Comparison of ENCODE assay signal across 9 mouse cellular contexts in the genomic region with DNA sequence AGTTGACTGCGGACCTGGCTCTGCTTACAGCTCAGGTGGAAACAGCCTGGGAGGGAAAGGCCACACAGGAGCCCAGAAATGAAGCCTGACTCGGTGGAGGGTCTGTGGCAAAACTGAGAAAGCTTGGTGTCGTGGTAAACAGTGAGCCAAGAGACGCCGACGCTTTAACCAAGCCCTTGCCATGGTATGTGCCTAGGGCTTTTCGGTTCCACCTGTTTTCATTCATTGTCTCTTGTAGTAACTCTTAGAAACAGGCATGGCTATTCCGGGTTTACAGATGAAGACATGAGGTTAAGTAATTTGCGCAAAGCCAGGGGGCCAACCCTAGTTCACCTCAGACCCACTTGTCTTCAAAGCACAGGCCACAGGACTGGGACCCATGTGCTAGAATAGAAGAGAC. TPM values are rescaled to one million over a fixed set of nuclear protein-coding genes. Genes with fewer than 3 reads are reported as not detected.
DNase-seq lines count a peak whose midpoint lies in the region; ATAC-seq and TF ChIP-seq lines count a peak whose summit lies in the region.
"Had no signal": no experiment of that assay in that cellular context is flagged by ENCODE, and none has a peak within 500 bp of the region (broad histone marks: within the 10 kb centered on the region; RNA-seq: fewer than 3 reads in every experiment).

No protein-coding gene starts in this region.

- no peaks in the 10 kb centered on the region for H3K9me3 ChIP-seq in CH12.LX (replicated peaks; ENCODE audit: low read length)
- H3K9me3 ChIP-seq in forebrain, postnatal 0 days (ENCODE audit: low read length) = no peaks in the 10 kb centered on the region
- no peaks in the 10 kb centered on the region for H3K9me3 ChIP-seq in liver, embryonic 16.5 days (replicated peaks; ENCODE audit: control insufficient read depth, low read length)

- no peak for TF ChIP-seq POLR2A in heart, adult 2 months (IDR thresholded peaks at IDR 0.05; ENCODE audit: insufficient read depth, low read depth, low read length)
- TF ChIP-seq POLR2A in CH12.LX (IDR thresholded peaks at IDR 0.05; ENCODE audit: low read depth, low read length) = no peak

- 59% methylated on average over 9 of the region's 9 CpGs for WGBS in heart, adult 2 months
- WGBS in forebrain, postnatal 0 days = 54% methylated on average over 9 of the region's 9 CpGs
- 24% methylated on average over 9 of the region's 9 CpGs for WGBS in liver, embryonic 16.5 days (ENCODE audit: insufficient replicate concordance)

- in situ Hi-C loops in CH12.LX (cut with MboI; ENCODE audit: low pct_ligation_motif_present, low pct_unique_long_range_greater_than_20kb, low sequenced_read_pairs) = no loop called here

- H3K4me3 ChIP-seq in heart, adult 2 months = peak overlapping the region; percentile 86
- peak overlapping the region; percentile 77 to 88 (median 80) for H3K4me3 ChIP-seq in CH12.LX (replicated peaks in 1 of 3; ENCODE audit: low read depth in 2 of 3, low read length in 2 of 3, poor library complexity in 1 of 3)
- H3K4me3 ChIP-seq in forebrain, postnatal 0 days (ENCODE audit: low read depth, low read length) = peak overlapping the region; percentile 71; the same call in 1 of the 2 replicates
- peak overlapping the region; percentile 96 for H3K4me3 ChIP-seq in liver, embryonic 16.5 days (ENCODE audit: low read depth, low read length)

- DNase-seq in heart, adult 2 months = no peak
- no peak for DNase-seq in heart, postnatal 14 days
- DNase-seq in CH12.LX (ENCODE audit: extremely low read depth) = no peak
- no peak for DNase-seq in forebrain, postnatal 0 days
- DNase-seq in B cell, adult 2 months = no peak
- no peak for DNase-seq in Muller cell, postnatal 12 days (ENCODE audit: inconsistent ontology term)
- DNase-seq: lung, postnatal 10 days had no signal

- no peaks in the 10 kb centered on the region for H3K36me3 ChIP-seq in heart, adult 2 months (ENCODE audit: control insufficient read depth, insufficient read depth, low read length)
- H3K36me3 ChIP-seq in CH12.LX (replicated peaks in 1 of 2; ENCODE audit: control insufficient read depth in 1 of 2, insufficient read depth in 1 of 2, low read length in 1 of 2) = peaks cover 0 to 4% of the 10 kb centered on the region in 2 experiments
- no peaks in the 10 kb centered on the region for H3K36me3 ChIP-seq in forebrain, postnatal 0 days (ENCODE audit: insufficient read depth)
- no peaks in the 10 kb centered on the region; the same call in 1 of the 2 replicates for H3K36me3 ChIP-seq in liver, embryonic 16.5 days (ENCODE audit: control insufficient read depth, insufficient read depth)

- TF ChIP-seq CTCF in heart, adult 2 months (IDR thresholded peaks at IDR 0.05) = no peak
- no peak for TF ChIP-seq CTCF in CH12.LX (conservative IDR thresholded peaks at IDR 0.05 in 1 of 2, IDR thresholded peaks at IDR 0.05 in 1 of 2; ENCODE audit: low read depth in 2 of 2, low read length in 2 of 2)
- no peak for TF ChIP-seq CTCF in forebrain, postnatal 0 days (IDR thresholded peaks at IDR 0.05; ENCODE audit: low read depth)

- no peak for TF ChIP-seq RAD21 in CH12.LX (IDR thresholded peaks at IDR 0.05; ENCODE audit: low read depth, low read length)

- H3K4me2 ChIP-seq in CH12.LX (ENCODE audit: insufficient read depth, low read depth, poor library complexity, severe bottlenecking) = peak overlapping the region; percentile 69
- peak overlapping the region; percentile 95 for H3K4me2 ChIP-seq in forebrain, postnatal 0 days (ENCODE audit: low read depth)
- H3K4me2 ChIP-seq in liver, embryonic 16.5 days (ENCODE audit: low read depth, low read length) = peak overlapping the region; percentile 98

- H3K79me2 ChIP-seq in heart, adult 2 months (replicated peaks; ENCODE audit: control insufficient read depth, insufficient read depth, low read length) = peaks cover 2% of the 10 kb centered on the region; the same call in 1 of the 2 replicates
- no peaks in the 10 kb centered on the region for H3K79me2 ChIP-seq in CH12.LX (replicated peaks; ENCODE audit: control insufficient read depth, extremely low read depth, insufficient read depth, poor library complexity, severe bottlenecking)

- no peaks in the 10 kb centered on the region for H3K27me3 ChIP-seq in heart, adult 2 months (ENCODE audit: control insufficient read depth, insufficient read depth, low read length)
- no peaks in the 10 kb centered on the region for H3K27me3 ChIP-seq in CH12.LX (replicated peaks)
- no peaks in the 10 kb centered on the region for H3K27me3 ChIP-seq in forebrain, postnatal 0 days (ENCODE audit: insufficient read depth, low read length)
- no peaks in the 10 kb centered on the region for H3K27me3 ChIP-seq in liver, embryonic 16.5 days (ENCODE audit: control insufficient read depth, insufficient read depth, low read depth, low read length)

- no peak for TF ChIP-seq EP300 in heart, adult 2 months (IDR thresholded peaks at IDR 0.05; ENCODE audit: insufficient read depth, low read depth, low read length)
- TF ChIP-seq EP300 in CH12.LX (IDR thresholded peaks at IDR 0.05; ENCODE audit: low read length) = no peak

- no peak overlapping the region; the same call in 1 of the 2 replicates for H3K27ac ChIP-seq in heart, adult 2 months
- no peak overlapping the region for H3K27ac ChIP-seq in CH12.LX (ENCODE audit: insufficient read depth, low read depth)
- no peak overlapping the region for H3K27ac ChIP-seq in forebrain, postnatal 0 days (ENCODE audit: low read depth, low read length)
- H3K27ac ChIP-seq in liver, embryonic 16.5 days (ENCODE audit: low read length) = peak overlapping the region; percentile 99

- intact Hi-C loops in heart, adult 2 months (cut with DNase I) = loop anchor here (5.0 kb wide), 1 partner anchor 182 kb away; no protein-coding TSS in a partner anchor
- intact Hi-C loops in heart, postnatal 14 days (cut with DNase I) = loop anchor here (5.0 kb wide), 1 partner anchor 182 kb away; no protein-coding TSS in a partner anchor

- H3K9ac ChIP-seq in heart, adult 2 months (ENCODE audit: low read depth, low read length) = peak overlapping the region; percentile 94; the same call in 1 of the 2 replicates
- H3K9ac ChIP-seq in CH12.LX (ENCODE audit: insufficient read depth, low read depth) = peak overlapping the region; percentile 49; the same call in 1 of the 2 replicates
- H3K9ac ChIP-seq in forebrain, postnatal 0 days = no peak overlapping the region; the same call in 1 of the 2 replicates
- H3K9ac ChIP-seq in liver, embryonic 16.5 days (ENCODE audit: low read depth, low read length) = peak overlapping the region; percentile 99

- ATAC-seq in forebrain, postnatal 0 days = no peak
- no peak for ATAC-seq in liver, embryonic 16.5 days (ENCODE audit: low read depth)
- ATAC-seq in CD4-positive, CD25-positive, alpha-beta regulatory T cell, adult 4 months = no peak

- H3K4me1 ChIP-seq in heart, adult 2 months (ENCODE audit: control insufficient read depth, insufficient read depth, low read length) = peaks cover 3% of the 10 kb centered on the region
- peaks cover 3 to 37% of the 10 kb centered on the region in 2 experiments for H3K4me1 ChIP-seq in CH12.LX (ENCODE audit: control insufficient read depth in 1 of 2, insufficient read depth in 2 of 2)
- 0 out of 2 replicates have a peak, but pooled peaks cover 5% of the 10 kb centered on the region for H3K4me1 ChIP-seq in forebrain, postnatal 0 days (ENCODE audit: insufficient read depth)
- H3K4me1 ChIP-seq in liver, embryonic 16.5 days (ENCODE audit: control insufficient read depth, low read depth, low read length) = peaks cover 49% of the 10 kb centered on the region

- dilution Hi-C loops in CH12.LX (cut with MboI; ENCODE audit: extremely low pct_ligation_motif_present, extremely low pct_unique_long_range_greater_than_20kb, low sequenced_read_pairs) = no loop called here

TF ChIP-seq in CH12.LX, 34 proteins besides CTCF, POLR2A, EP300 and RAD21 (continues in another document):
- TF ChIP-seq ELF1 (IDR thresholded peaks at IDR 0.05; ENCODE audit: low read depth, low read length) (no peak), TCF12 (IDR thresholded peaks at IDR 0.05; ENCODE audit: low read depth, low read length) (no peak), CHD2 (IDR thresholded peaks at IDR 0.05; ENCODE audit: low read length) (no peak)

RNA-seq across cellular contexts. Expression of a gene that starts 1.0 kb away (rescaled TPM):
- total RNA-seq in heart, adult 2 months (2021) = 10 to 100 TPM; 85.7 to 93.3 TPM
- 77.2 and 121 TPM in 2 replicates for polyA plus RNA-seq in heart, adult 2 months (2012; rRNA removed)
- 10 to 100 TPM; 43.5 to 52.3 TPM for total RNA-seq in heart, postnatal 14 days (2021)
- 22.3 and 23.3 TPM in 2 replicates for total RNA-seq in CH12.LX (2012; rRNA removed)
- total RNA-seq in CH12.LX (2014; rRNA removed) = 44.3 and 56.6 TPM in 2 replicates
- polyA plus RNA-seq in CH12.LX (2012; ENCODE audit: insufficient read length, low read depth) = 38.2 and 49.1 TPM in 2 replicates
- total RNA-seq in forebrain, postnatal 0 days (2014; rRNA removed) = 20.0 and 22.7 TPM in 2 replicates
- 34.7 and 42.3 TPM in 2 replicates for polyA plus RNA-seq in forebrain, postnatal 0 days (2015; fragmentation: Nextera tagmentation; extraction: Ambion mirVana)
- 316 and 317 TPM in 2 replicates for polyA plus RNA-seq in liver, embryonic 16.5 days (2015; fragmentation: Nextera tagmentation; extraction: Ambion mirVana)
- polyA plus RNA-seq in CD4-positive, CD25-positive, alpha-beta regulatory T cell, adult 4 months (2017; shearing (Covaris generic)) = 10 to 100 TPM; 17.4 to 25.9 TPM

RNA-seq across cellular contexts. Expression of a gene that starts 23.9 kb away (rescaled TPM):
- total RNA-seq in heart, adult 2 months (2021) = under 1 TPM; 0.52 to 0.76 TPM
- 2.4 and 3.0 TPM in 2 replicates for polyA plus RNA-seq in heart, adult 2 months (2012; rRNA removed)
- total RNA-seq in heart, postnatal 14 days (2021) = 1 to 10 TPM; 1.4 to 7.9 TPM
- total RNA-seq in CH12.LX (2012; rRNA removed) (2.0 and 2.2 TPM in 2 replicates), CH12.LX (2014; rRNA removed) (not detected in 2 replicates)
- polyA plus RNA-seq in CH12.LX (2012; ENCODE audit: insufficient read length, low read depth) = 1.3 and 2.3 TPM in 2 replicates
- total RNA-seq in forebrain, postnatal 0 days (2014; rRNA removed) = 0.14 TPM in 1 of 2 replicates, not detected in the other
- polyA plus RNA-seq in forebrain, postnatal 0 days (2015; fragmentation: Nextera tagmentation; extraction: Ambion mirVana) = 0.28 and 0.67 TPM in 2 replicates
- 0.09 and 0.17 TPM in 2 replicates for polyA plus RNA-seq in liver, embryonic 16.5 days (2015; fragmentation: Nextera tagmentation; extraction: Ambion mirVana)
- 100 to 1,000 TPM; 443 to 540 TPM for polyA plus RNA-seq in CD4-positive, CD25-positive, alpha-beta regulatory T cell, adult 4 months (2017; shearing (Covaris generic))

RNA-seq across cellular contexts. Expression of a gene that starts 55.0 kb away (rescaled TPM):
- total RNA-seq in heart, adult 2 months (2021) = 10 to 100 TPM; 68.7 to 81.5 TPM
- polyA plus RNA-seq in heart, adult 2 months (2012; rRNA removed) = 57.2 and 86.2 TPM in 2 replicates
- 100 to 1,000 TPM; 103 to 109 TPM for total RNA-seq in heart, postnatal 14 days (2021)
- total RNA-seq in CH12.LX (2012; rRNA removed) (20.7 and 22.7 TPM in 2 replicates), CH12.LX (2014; rRNA removed) (34.8 and 35.7 TPM in 2 replicates)
- 74.8 and 81.1 TPM in 2 replicates for polyA plus RNA-seq in CH12.LX (2012; ENCODE audit: insufficient read length, low read depth)
- total RNA-seq in forebrain, postnatal 0 days (2014; rRNA removed) = 5.9 and 8.0 TPM in 2 replicates
- 7.5 and 7.9 TPM in 2 replicates for polyA plus RNA-seq in forebrain, postnatal 0 days (2015; fragmentation: Nextera tagmentation; extraction: Ambion mirVana)
- 12.1 and 12.8 TPM in 2 replicates for polyA plus RNA-seq in liver, embryonic 16.5 days (2015; fragmentation: Nextera tagmentation; extraction: Ambion mirVana)
- 100 to 1,000 TPM; 114 to 159 TPM for polyA plus RNA-seq in CD4-positive, CD25-positive, alpha-beta regulatory T cell, adult 4 months (2017; shearing (Covaris generic))

Comparison
In these comparisons a context has a peak if more than half of its experiments do, and no peak if none do; other contexts are left out.
1. RNA of a gene that starts 23.9 kb away (polyA plus RNA-seq): 443 to 540 TPM in CD4-positive, CD25-positive, alpha-beta regulatory T cell, adult 4 months; 2.4 to 3.0 TPM in heart, adult 2 months, 1.3 to 2.3 TPM in CH12.LX, 0.28 to 0.67 TPM in forebrain, postnatal 0 days and 0.09 to 0.17 TPM in liver, embryonic 16.5 days; every median in the first group is over 100 times any median in the second.
2. Peak in every context shown above with its lines, with median percentiles within 50 percentile points of each other: H3K4me3 ChIP-seq and H3K4me2 ChIP-seq.